Mouse (Mus musculus) heart, embryonic 16.5 days (tissue): ENCODE results near the gene Pde8b. TPM values are rescaled to one million over a fixed set of nuclear protein-coding genes. Genes with fewer than 3 reads are reported as not detected.

Source experiments
- ATAC-seq: fragments of 200-750 bp; cut with Nextera tagmentation; replicated peaks from 2 replicates; pipeline ENCODE4 v1.8.0; 2017; ENCODE audit warnings: moderate number of reproducible peaks; ENCODE audit not compliant: insufficient read depth, low FRiP score; ENCODE audit errors: extremely low read depth
- H3K27ac ChIP-seq: fragments of 300-500 bp; sonication (generic); 2 replicates; pipeline ENCODE4 v1.5.1; 2014; ENCODE audit warnings: mild to moderate bottlenecking, low read length, control low read depth, moderate library complexity
- H3K27me3 ChIP-seq: fragments of 300-500 bp; sonication (generic); 2 replicates; pipeline ENCODE4 v1.6.1; 2014; ENCODE audit warnings: low read length, mixed read lengths; ENCODE audit not compliant: control insufficient read depth, insufficient read depth
- H3K36me3 ChIP-seq: fragments of 300-500 bp; sonication (generic); 2 replicates; pipeline ENCODE4 v1.6.1; 2014; ENCODE audit not compliant: control insufficient read depth, insufficient read depth
- H3K4me1 ChIP-seq: fragments of 300-500 bp; sonication (generic); 2 replicates; pipeline ENCODE4 v1.6.1; 2014; ENCODE audit warnings: low read length, mixed read lengths; ENCODE audit not compliant: control insufficient read depth, insufficient read depth
- H3K4me2 ChIP-seq: fragments of 300-500 bp; sonication (generic); 2 replicates; pipeline ENCODE4 v1.6.1; 2014; ENCODE audit warnings: low read depth, mild to moderate bottlenecking, control low read depth, low read length
- H3K4me3 ChIP-seq: fragments of 300-500 bp; sonication (generic); 2 replicates; pipeline ENCODE4 v1.5.1; 2014; ENCODE audit warnings: mild to moderate bottlenecking, control low read depth, low read length
- H3K9ac ChIP-seq: fragments of 300-500 bp; sonication (generic); 2 replicates; pipeline ENCODE4 v1.6.1; 2014; ENCODE audit warnings: low read length, control low read depth
- H3K9me3 ChIP-seq: fragments of 300-500 bp; sonication (generic); replicated peaks from 2 replicates; pipeline ENCODE4 v1.6.1; 2016; ENCODE audit warnings: low read length; ENCODE audit not compliant: control insufficient read depth
- WGBS: fragments of 180-500 bp; shearing (Covaris S2); extraction: QIAGEN DNeasy Blood & Tissue Kit; methylation state at CpG from one replicate; pipeline ENCODE4 v1.1.7; 2014; 5-methylcytosine and 5-hydroxymethylcytosine counted together
- polyA plus RNA-seq: library from polyadenylated mRNA; unstranded; fragments of >200 nt; fragmentation: Nextera tagmentation; extraction: Ambion mirVana; gene quantifications from 2 replicates; pipeline ENCODE4 v1.2.1, GENCODE M21; 2015

The Pde8b gene
- polyA plus RNA-seq, 1 experiment from 2014 or later = 0.56 TPM

DNA sequence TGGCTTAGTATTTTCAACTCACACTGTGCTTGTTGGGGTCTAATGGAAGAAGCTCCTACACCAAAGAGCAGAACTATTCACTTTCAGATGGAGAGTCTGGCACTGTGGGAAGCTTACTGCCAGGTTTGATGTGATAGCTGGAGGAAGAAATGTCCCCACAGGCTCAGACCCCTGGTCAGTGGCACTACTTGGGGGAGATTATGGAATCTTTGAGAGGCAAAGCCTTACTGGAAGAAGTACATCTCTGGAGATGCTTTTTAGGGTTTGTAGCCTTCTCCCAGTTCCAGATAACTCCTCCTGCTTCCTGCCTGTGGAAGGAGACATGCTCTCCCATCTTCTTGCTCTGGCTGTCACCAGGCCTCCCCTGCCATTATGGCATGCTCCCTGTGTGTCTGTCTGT, 50.1 kb downstream of the Pde8b start:
- no peaks in the 10 kb centered on the region for H3K4me1 ChIP-seq
- H3K9ac ChIP-seq = no peak overlapping the region
- ATAC-seq = no peak
- no peaks in the 10 kb centered on the region for H3K27me3 ChIP-seq
- no peak overlapping the region for H3K4me2 ChIP-seq
- H3K9me3 ChIP-seq = no peaks in the 10 kb centered on the region
- H3K36me3 ChIP-seq = no peaks in the 10 kb centered on the region
- H3K27ac ChIP-seq = no peak overlapping the region
- H3K4me3 ChIP-seq = no peak overlapping the region

DNA sequence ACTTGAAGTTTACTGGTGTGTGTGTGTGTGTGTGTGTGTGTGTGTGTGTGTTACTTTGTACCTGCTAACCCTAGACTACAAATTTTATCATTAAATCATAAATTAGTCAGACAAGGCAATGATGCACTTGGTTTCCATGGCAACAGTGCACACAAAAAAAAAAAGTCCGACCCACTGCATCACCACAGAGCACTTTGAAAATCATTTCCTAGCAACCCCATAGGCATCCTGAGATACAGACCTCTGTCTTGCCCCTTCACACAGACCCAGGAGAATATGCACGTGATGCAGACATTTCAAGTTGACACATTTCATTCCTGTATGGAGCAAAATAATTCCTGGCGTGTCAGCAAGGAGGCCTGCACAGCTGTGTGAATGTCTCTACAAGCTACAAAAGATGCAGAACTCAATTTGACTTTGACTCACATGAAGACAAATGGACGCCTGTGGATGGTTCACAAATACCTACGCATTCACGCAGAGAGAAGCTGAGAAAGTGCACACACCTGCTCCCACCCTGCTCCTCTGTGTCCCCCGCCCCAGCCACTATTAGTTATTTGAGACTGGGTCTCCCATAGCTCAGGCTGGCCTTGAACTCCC, 53.9 kb downstream of the Pde8b start:
- 76% methylated on average over 7 of the region's 7 CpGs for WGBS
- Histone ChIP-seq H3K4me2 (no peak overlapping the region), H3K27me3 (no peaks in the 10 kb centered on the region), H3K9ac (no peak overlapping the region), H3K4me1 (no peaks in the 10 kb centered on the region), H3K4me3 (no peak overlapping the region), H3K36me3 (no peaks in the 10 kb centered on the region), H3K27ac (no peak overlapping the region), H3K9me3 (no peaks in the 10 kb centered on the region)
- ATAC-seq = no peak

DNA sequence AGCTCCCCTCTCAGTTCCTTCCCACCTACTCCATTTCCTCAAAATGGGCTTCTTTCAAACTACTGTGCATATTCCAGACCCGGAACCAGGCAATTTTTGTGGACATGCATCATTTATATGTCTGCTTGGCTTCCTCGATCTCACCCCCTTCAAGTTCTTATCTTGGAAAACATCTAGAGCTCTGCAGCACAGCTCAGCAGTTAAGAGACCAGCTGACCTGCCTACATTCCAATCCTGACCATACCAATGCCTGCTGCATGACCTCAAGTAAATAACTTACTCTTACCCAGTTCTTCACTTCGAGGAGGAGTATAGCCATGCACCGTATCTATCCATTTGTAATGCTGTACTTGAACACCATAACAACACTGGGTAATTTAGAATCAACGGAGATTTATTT, 58.2 kb downstream of the Pde8b start:
- no peak for ATAC-seq
- no peaks in the 10 kb centered on the region for H3K9me3 ChIP-seq
- 76% methylated on average over 5 of the region's 5 CpGs for WGBS

DNA sequence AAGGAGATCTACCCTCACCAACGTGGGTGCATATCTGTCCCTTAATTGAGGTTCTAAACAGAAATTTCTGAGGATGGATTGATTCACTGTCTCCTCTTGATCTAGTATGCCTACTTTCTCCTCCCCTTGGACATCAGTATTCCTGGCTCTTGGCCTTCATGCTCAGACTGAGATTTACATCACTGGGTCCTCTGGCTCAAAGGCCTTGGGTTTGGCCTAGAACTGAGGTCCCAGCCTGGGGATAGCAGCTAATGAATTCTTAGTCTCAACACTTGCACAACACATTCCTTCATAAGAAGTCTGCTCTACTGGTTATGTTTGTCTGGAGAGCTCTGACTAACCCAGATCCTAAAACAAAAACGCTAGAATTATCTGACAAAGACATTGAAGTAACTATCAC, 61.0 kb downstream of the Pde8b start:
- Histone ChIP-seq H3K4me3 (no peak overlapping the region), H3K9ac (no peak overlapping the region), H3K27me3 (no peaks in the 10 kb centered on the region), H3K4me1 (no peaks in the 10 kb centered on the region), H3K9me3 (no peaks in the 10 kb centered on the region), H3K27ac (no peak overlapping the region), H3K4me2 (no peak overlapping the region), H3K36me3 (no peaks in the 10 kb centered on the region)
- ATAC-seq = no peak
- 83% methylated on average over 2 of the region's 2 CpGs for WGBS

More for the DNA sequence above, 58.2 kb downstream of the Pde8b start:
- no peak overlapping the region for H3K9ac ChIP-seq
- no peak overlapping the region for H3K4me3 ChIP-seq
- H3K4me2 ChIP-seq = no peak overlapping the region
- H3K4me1 ChIP-seq = no peaks in the 10 kb centered on the region
- H3K36me3 ChIP-seq = no peaks in the 10 kb centered on the region
- no peaks in the 10 kb centered on the region for H3K27me3 ChIP-seq
- no peak overlapping the region for H3K27ac ChIP-seq

DNA sequence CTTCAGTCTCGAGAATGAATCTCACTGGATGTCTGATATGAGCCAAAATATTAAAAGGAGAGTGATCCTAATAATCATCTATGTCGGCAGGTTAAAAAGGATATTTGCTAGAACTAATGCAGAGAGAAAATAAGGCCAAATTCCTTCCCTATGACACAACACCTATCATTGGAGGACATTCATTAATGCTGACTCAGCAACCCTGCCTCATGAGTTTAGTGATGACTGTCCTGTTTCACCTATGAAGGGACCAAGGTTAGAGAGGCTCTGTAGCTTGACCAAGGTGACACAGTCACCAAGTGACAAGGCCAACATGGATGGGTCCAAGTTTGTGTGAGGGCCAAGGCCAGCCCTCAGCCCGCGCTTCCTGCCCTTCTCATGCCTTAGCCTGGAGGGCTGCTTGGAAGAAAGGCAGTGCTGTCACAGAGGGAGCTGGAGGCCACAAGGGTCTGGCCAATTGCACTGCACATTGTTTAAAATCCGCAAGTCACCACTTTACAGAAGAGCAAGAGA, 62.9 kb downstream of the Pde8b start:
- Histone ChIP-seq H3K9ac (no peak overlapping the region), H3K27ac (no peak overlapping the region), H3K36me3 (no peaks in the 10 kb centered on the region), H3K4me1 (no peaks in the 10 kb centered on the region), H3K27me3 (no peaks in the 10 kb centered on the region), H3K4me3 (no peak overlapping the region), H3K4me2 (no peak overlapping the region), H3K9me3 (no peaks in the 10 kb centered on the region)
- no peak for ATAC-seq
- WGBS = 88% methylated on average over 5 of the region's 5 CpGs

DNA sequence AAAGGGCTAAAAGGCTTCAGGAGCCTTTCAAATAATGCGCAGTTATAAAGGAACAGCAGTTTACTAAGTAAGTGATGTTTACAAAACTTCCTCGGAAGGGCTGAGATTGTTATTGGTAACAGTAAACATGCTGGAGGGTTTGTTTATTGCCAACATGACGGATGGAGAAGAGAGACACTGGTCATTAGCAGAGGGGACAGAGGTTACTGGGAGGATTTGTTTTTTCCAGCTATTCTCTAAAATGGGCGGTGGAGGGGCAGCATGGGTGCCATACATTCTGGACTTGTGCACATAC, 63.4 kb downstream of the Pde8b start:
- H3K27me3 ChIP-seq = no peaks in the 10 kb centered on the region
- 68% methylated on average over 4 of the region's 4 CpGs for WGBS
- ATAC-seq = no peak
- H3K36me3 ChIP-seq = no peaks in the 10 kb centered on the region
- H3K4me3 ChIP-seq = no peak overlapping the region
- no peaks in the 10 kb centered on the region for H3K4me1 ChIP-seq
- no peak overlapping the region for H3K27ac ChIP-seq
- no peak overlapping the region for H3K4me2 ChIP-seq
- no peak overlapping the region for H3K9ac ChIP-seq
- H3K9me3 ChIP-seq = no peaks in the 10 kb centered on the region

DNA sequence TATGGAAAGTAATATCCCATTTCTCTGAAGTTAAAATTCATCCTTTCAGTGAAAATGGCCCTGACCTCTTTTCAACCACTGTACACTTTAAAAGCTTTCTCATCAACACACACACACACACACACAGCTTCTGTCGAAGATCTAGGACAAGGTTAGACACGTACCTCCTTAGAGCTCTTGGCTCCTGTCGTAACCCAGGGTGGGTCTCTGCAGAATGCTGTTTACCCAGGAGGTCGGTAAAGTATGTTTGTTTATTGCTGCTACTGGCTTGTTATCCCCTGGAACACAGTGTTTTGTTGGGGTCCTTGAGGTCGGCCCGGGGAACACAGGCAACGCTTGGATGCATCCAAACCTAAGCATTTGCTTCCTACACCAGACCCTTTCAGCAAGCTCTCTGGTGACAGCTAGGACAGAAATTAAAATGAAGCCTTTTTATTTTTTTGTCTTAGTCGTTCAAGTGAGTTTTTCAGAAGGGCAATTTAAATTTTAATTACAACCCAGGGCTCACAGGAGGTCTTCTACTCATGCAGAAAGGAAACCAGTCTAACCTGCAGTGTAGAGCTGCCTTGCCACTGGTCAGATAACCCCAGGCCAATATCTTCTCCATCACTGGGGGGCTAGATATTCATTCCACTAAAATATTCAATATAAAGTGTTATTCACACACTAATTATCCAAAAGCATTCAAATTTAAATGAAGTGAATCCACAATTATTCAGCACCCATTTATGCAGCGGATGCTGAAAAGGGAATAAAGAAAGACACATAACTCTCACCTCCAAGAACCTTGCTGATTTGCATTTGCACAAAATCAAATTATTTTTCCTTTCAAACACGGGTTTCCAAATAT, 64.0 kb downstream of the Pde8b start:
- 55% methylated on average over 10 of the region's 10 CpGs for WGBS
- Histone ChIP-seq H3K4me2 (no peak overlapping the region), H3K4me1 (no peaks in the 10 kb centered on the region), H3K36me3 (no peaks in the 10 kb centered on the region), H3K9me3 (no peaks in the 10 kb centered on the region), H3K27me3 (no peaks in the 10 kb centered on the region), H3K4me3 (no peak overlapping the region), H3K27ac (no peak overlapping the region), H3K9ac (no peak overlapping the region)
- no peak for ATAC-seq

DNA sequence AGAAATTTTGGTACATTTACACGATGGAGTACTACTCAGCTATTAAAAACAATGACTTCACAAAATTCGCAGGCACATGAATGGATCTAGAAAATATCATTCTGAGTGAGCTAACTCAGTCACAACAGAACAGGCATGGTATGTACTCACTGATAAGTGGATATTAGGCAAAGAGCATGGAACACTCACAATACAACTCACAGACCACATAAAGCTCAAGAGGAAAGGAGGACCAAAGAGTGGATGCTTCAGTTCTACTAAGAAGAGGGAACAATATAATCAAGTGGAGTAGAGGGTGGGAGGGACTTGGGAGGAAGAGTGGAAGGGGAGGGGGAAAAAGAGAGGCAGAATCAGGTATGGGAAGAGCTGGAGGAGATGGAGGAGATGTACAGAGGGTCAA, 66.5 kb downstream of the Pde8b start:
- Histone ChIP-seq H3K36me3 (no peaks in the 10 kb centered on the region), H3K9ac (no peak overlapping the region), H3K4me3 (no peak overlapping the region), H3K9me3 (0 out of 2 replicates have a peak, but pooled peaks cover 3% of the 10 kb centered on the region), H3K27me3 (no peaks in the 10 kb centered on the region; the same call in 1 of the 2 replicates), H3K27ac (no peak overlapping the region), H3K4me2 (no peak overlapping the region), H3K4me1 (no peaks in the 10 kb centered on the region)
- ATAC-seq = no peak
- WGBS = 77% methylated on average over 2 of the region's 2 CpGs

DNA sequence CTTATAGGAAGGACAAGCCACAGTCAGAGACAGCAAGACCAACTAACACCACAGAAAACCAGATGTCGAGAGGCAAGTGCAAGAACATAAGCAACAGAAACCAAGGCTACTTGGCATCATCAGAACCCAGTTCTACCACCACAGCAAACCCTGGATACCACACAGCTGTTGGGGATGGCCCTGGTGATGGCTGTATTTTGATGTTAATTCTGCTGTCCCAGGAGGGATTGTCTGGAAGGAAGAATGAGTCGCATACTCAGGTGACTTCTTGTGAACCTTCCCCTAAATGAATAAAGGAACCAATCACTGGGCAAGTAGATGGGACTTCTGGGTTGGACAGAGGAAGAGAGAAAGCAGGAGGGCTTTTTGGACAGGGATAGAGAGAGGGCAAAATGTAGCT, 69.9 kb downstream of the Pde8b start:
- no peak overlapping the region for H3K4me3 ChIP-seq
- H3K27me3 ChIP-seq = peaks cover 3% of the 10 kb centered on the region; the same call in 1 of the 2 replicates
- WGBS = 93% methylated on average over 2 of the region's 2 CpGs
- H3K36me3 ChIP-seq = no peaks in the 10 kb centered on the region
- H3K9me3 ChIP-seq = 0 out of 2 replicates have a peak, but pooled peaks cover 3% of the 10 kb centered on the region
- no peak for ATAC-seq
- H3K4me1 ChIP-seq = peaks cover 5% of the 10 kb centered on the region
- H3K9ac ChIP-seq = no peak overlapping the region
- H3K27ac ChIP-seq = no peak overlapping the region
- H3K4me2 ChIP-seq = no peak overlapping the region
